9 mouse cellular contexts compared by ENCODE assay signal in the genomic region with DNA sequence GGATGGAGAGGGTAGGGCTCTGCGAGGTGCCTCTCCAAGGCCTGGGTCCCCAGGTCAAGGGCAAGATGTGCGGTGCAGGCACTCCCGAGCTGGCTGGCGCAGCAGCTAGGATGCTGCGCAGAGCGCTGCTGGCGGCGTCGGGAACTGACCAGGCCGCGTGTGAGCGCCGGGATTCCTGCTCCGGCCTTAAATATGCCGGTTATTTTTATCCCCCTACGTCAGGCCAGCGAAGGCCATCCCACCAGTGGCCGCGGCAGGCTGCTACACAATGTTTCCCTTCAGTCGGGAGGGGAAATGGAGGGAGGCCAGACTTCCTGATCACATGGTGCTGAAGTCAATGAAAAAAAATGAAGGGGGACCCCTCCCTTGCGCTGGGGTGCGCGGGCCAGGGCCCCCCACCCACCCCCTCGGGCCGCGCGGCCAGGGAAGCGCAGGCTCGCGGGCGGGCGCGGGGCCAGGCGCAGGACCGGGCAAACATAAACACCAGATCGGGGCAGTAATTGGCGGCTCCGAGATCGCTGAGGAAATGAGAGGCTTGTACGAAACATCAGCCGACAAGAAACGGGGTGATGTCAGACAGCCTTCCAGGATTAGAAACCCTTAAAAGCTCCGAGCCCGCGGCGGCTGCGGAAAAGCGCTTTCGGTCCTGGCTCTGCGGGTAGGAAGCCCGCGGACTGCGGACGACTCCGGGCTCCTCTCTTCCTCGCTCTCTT.
A peak's percentile ranks its signal among the peaks of the same experiment; 100 is the strongest.
DNase-seq lines count a peak whose midpoint lies in the region; ATAC-seq lines count a peak whose summit lies in the region.
"Had no signal": no experiment of that assay in that cellular context is flagged by ENCODE, and none has a peak within 500 bp of the region (broad histone marks: within the 10 kb centered on the region; RNA-seq: fewer than 3 reads in every experiment).

No protein-coding gene starts in this region.

- peak overlapping the region; percentile 73 for H3K9ac ChIP-seq in intestine, embryonic 16.5 days (ENCODE audit: low read depth, low read length)

- no peaks in the 10 kb centered on the region for H3K36me3 ChIP-seq in intestine, embryonic 16.5 days (ENCODE audit: control insufficient read depth, insufficient read depth, low read length)

- peak; percentile 45 for DNase-seq in adipocyte (ENCODE audit: low spot score)
- DNase-seq in embryo, embryonic 10 days (ENCODE audit: low spot score): peak; percentile 85
- DNase-seq in gastrocnemius, postnatal 25 days: peak; percentile 93
- peak; percentile 77 to 89 for DNase-seq in left cerebral cortex, postnatal 14 days (ENCODE audit: low spot score in 2 of 2)
- peak; percentile 89 to 92 for DNase-seq in right cerebral cortex, postnatal 10 days (ENCODE audit: low spot score in 2 of 2)
- DNase-seq in urinary bladder, postnatal 10 days (ENCODE audit: low spot score): peak; percentile 53

- H3K4me1 ChIP-seq in intestine, embryonic 16.5 days (ENCODE audit: control insufficient read depth, insufficient read depth, low read length): peaks cover 11% of the 10 kb centered on the region

- ATAC-seq in intestine, embryonic 16.5 days: peak; percentile 95
- peak; percentile 73 for ATAC-seq in megakaryocyte progenitor cell, adult 5-6 weeks (replicated peaks; ENCODE audit: poor library complexity)

- peak overlapping the region; percentile 90 for H3K27ac ChIP-seq in intestine, embryonic 16.5 days (ENCODE audit: low read length)

- H3K4me3 ChIP-seq in intestine, embryonic 16.5 days (ENCODE audit: low read length): peak overlapping the region; percentile 60
- H3K4me3 ChIP-seq: erythroblast, embryonic 14.5 days had no signal

- peak overlapping the region; percentile 85 for H3K4me2 ChIP-seq in intestine, embryonic 16.5 days (ENCODE audit: low read depth, low read length)

- WGBS in intestine, embryonic 16.5 days: under 1% methylated on average over 56 of the region's 56 CpGs

- H3K9me3 ChIP-seq in intestine, embryonic 16.5 days (ENCODE audit: control insufficient read depth, low read length): no peaks in the 10 kb centered on the region

- intact Hi-C loops in left cerebral cortex, postnatal 14 days (cut with DNase I): loop anchor here (5.0 kb wide), 2 partner anchors 81 to 119 kb away; a partner anchor contains a TSS

- peaks cover 5% of the 10 kb centered on the region; the same call in 1 of the 2 replicates for H3K27me3 ChIP-seq in intestine, embryonic 16.5 days (replicated peaks; ENCODE audit: control insufficient read depth, insufficient read depth, low read length)

Comparison
In these comparisons a context has a peak if more than half of its experiments do, and no peak if none do; other contexts are left out.
1. Peak in every context shown above with its lines: DNase-seq, ATAC-seq, H3K4me3 ChIP-seq and H3K27ac ChIP-seq.